Mouse (Mus musculus) urinary bladder, postnatal 10 days (tissue): ENCODE data around the gene Prim2.

ENCODE experiments used
- DNase-seq: peaks from one replicate; pipeline ENCODE4 v3.0.0; 2022; ENCODE audit warnings: low spot score

Gene Prim2

DNA sequence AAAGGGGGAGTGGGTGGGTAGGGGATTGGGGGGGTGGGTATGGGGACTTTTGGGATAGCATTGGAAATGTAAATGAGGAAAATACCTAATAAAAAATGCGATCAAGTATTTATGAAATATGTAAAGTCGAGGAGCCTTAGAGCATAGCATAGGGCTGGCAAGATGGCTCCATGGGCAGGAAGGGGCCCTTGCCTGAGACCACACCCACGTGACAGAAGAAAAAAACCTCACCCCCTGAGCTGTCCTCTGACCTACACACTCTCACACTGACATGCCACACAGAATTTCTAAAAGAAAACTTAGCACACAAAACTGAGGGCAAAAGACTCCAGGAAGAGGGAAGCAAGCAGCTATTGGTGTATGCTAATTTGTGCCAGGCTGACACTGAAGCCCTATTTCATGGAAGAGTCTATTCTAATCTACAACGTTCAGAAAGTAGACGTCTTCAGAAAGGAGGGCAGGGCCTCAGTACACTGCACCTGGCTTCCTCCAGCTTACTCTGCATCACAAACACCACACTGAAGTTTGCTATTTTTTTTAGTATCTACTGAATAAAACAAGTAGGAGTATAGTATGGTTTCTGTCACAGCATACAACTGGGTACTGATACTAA lies 65.4 kb downstream of the Prim2 start:
- DNase-seq, result no peak

DNA sequence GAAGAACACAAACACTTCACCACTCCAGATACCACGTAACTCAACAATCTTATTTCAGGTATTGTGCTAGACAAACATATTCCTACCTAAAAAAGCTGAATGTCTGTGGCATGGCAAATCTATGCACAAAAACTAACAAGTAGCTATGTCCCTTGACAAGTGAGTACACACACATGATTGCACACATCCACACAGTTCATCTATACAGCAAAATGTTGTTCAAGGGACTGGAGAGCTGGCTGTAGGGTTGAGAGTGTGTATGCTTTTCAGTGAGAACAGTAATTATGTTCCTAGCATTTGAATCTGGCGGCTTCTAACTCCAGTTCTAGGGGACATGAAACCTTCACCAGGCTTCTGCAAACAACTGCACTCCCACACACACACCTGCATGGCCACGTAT lies 69.9 kb downstream of the Prim2 start:
- no peak for DNase-seq

DNA sequence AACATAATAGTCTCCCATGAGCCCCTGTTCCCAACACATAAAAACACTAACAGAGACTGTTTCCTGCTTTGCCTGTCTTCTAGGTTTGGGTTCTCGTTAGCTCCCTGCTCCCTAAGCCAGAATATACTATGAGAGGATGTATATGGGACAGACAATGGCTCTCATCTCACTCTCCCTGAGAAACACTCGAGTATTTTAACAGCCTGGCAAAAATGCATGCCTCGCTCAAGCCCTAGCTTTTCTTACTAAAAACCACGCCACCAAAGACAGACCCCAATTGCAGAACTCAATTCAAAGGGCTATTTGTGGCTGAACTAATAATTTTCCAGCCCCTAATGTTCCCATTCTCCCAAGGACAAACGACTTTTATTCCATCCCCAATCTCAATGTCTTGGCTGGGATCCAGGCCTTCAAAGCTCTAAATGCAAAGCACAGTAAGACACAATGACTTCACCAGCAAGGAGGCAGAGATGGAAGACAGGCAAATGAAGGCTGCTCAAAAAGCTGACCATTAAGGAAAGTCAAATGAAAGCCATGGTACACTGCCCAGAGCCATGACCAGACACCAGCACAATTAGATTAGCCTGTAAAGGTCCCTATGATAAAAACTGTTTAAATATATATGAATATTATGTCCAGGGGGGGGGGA lies 70.5 kb downstream of the Prim2 start:
- DNase-seq, result no peak

DNA sequence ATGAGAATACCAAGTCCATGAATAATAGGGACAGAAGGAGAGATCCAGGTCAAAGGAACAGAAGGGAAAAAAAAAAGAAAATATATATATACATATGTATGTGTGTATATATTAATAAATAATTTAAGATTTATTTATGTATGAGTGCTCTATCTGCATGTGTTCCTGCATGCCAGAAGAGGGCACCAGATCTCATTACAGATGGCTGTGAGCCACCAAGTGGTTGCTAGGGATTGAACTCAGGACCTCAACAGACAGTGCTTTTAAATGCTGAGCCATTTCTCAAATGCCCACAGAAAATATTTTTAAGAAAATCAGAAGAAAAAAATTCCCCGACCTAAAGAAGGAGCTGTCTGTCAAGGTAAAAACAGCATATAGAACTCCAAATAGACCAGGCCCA lies 72.6 kb downstream of the Prim2 start:
- no peak for DNase-seq

DNA sequence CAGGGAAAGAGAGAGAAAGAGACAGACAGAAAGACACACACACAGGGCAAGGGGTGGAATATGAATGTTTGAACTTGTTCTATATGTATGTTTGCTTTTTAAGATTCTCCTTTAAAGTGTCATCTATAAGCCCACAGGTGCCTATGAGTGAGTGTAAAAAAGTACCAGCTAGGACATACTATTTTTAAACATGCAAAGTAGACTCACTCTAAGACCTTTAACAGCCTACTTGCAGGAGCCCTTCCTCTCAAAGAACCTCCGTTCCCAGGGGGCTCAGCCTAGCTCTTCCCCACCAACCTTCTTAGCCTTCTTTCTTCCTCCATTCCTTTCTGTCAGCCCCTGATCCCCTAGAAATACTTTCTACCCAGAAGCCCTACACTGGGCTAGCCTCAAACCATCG lies 73.7 kb downstream of the Prim2 start:
- no peak for DNase-seq

DNA sequence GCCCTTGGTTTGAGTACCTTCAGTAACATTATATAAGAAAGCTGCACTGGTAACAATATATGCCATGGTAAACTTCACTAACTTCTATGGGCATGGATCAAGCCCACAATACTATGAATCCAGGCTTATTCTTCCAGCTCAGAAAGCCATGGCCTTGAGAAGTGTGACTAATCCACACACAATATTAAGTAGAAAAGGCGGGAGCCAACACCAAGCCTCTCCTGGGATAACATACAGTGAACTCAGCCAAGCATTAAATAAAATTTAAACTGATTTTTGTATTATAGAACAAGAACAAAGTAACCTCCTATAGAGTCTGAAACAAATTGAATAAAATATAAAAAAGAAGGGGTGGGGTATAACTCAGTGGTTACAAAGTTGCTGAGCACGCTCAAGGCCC lies 74.6 kb downstream of the Prim2 start:
- no peak for DNase-seq

DNA sequence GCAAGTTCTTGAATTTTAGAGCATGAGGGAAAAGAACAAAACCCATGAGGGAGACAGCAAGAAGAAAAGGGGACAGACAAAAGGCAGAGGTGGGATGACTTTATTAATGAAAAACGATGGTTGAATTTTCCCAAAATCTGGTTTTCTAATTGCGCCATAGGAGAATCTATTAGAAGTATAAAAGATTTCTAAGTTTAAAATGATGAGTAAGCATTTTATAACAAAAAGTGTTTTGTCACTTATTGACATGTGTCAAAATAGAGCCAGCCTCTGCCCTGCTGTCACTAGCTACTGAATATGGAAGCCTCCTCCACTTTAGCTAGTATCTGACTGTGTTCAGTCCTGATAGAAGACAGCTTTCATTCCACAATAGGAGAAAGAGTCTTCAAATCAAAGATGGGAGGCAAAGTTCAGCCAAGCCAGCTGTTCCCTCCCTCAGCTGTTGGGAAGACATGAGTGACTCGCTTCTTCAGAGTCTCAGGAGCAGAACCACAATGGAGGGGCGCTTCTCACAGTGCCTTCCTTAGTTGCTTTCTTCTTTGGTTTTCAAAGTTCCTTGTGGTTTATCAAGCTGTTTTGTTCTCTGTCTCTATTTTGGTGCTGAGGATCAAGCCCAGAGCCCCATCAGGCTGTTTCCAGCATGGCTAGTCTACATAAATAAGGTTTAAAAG lies 75.7 kb downstream of the Prim2 start:
- DNase-seq, result no peak

DNA sequence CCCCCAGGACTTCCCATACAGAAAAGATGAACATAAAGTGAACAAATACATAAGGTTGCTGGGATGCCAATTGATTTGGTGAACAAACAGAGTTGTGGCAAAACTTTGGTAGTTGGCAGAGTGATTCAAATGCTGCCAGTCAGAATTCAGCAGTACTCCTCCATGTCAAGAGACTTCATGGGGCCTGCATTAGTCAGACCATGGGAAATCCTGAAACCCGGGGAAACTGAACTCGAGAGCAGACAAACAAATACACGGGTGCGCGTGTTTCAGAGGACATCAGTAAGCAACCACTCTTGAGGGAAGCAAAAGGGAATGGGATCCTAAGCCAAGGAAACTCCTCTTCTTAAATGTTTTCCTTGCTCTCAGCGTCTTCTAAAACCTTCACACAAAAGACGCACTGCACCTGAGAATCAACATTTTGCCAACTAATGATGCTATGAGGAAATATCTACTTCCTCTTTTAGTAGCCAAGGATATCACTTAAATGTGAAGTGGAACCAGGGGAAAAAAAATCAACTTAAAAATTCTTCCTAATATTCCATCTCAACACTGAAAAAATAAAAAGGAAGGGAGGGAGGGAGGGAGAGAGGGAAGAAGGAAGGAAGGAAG lies 77.5 kb downstream of the Prim2 start:
- DNase-seq, result no peak

DNA sequence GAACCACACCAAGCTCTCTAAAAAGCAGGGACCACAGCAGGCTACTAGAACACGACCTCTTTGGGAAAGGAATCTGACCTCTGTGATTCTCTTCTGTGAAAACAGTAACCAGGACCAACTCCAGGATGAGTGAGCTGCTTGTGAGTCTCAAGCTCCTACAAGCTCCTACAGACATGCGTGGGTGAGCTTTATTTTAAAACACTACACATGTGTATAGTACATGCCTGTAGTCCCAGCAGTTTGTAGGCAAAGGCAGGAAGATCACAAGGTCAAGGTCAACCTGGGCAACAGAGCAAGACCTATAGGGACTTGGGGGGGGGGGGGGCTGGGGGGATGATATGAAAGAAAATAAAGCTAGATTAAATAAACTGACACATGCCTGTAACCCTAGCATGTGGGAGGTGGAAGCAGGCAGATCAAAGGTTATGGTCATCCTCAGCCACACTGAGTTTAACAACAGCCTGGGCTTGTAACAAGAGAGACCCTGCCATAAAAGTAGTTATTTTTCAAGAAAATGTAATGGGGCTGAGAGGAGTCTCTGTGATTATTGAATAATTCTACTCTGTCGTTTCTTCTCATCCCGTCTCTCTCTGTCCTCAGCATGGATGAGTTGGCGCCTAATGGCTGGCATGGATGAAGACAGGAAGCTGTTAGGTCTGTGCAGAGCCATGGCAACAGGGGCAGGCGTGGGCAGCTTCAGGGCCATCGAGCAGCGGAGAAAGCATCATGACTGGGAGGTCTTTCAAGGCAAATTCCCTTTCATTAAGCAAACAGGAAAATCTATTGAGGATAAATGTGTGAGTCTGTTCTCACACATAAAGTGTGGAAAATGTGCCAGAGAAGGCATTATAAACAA lies 78.8 kb downstream of the Prim2 start:
- no peak for DNase-seq

DNA sequence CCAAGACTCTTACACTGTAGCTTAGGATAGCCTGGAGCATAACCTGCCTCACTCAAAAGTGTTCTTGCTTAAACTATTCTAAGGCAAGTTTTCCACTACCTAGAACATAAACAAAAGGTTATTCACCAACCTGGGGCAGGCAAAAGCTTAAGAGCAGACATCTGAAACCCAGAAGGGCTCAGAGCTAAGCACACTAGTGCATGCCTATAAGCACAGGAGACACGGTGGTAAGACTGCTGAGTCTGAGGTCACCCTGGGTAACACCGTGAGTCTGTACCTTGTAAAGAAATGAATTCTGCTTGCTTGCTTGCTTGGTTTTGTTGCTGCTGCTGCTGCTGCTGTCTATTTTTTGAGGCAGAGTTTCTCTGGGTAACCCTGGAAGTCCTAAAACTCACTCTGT lies 80.1 kb downstream of the Prim2 start:
- no peak for DNase-seq

DNA sequence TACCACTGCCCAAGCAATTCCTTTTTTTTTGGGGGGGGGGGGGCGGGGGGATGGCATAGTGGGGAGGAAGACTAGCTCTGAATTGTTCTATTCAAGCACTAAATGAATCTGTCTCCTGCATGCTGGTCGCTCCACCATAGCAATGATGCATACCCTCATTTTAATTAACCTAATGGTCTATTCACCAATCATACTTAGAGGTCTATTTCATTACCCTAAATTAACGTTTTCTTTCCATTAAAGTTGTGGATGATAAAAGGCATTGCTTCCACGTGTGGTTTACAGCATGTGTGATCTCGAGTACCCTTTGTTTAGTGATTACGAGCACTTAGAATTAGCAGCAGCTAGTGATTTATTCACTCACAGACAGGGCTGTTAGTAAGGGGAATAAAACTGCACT lies 81.0 kb downstream of the Prim2 start:
- DNase-seq, result no peak

DNA sequence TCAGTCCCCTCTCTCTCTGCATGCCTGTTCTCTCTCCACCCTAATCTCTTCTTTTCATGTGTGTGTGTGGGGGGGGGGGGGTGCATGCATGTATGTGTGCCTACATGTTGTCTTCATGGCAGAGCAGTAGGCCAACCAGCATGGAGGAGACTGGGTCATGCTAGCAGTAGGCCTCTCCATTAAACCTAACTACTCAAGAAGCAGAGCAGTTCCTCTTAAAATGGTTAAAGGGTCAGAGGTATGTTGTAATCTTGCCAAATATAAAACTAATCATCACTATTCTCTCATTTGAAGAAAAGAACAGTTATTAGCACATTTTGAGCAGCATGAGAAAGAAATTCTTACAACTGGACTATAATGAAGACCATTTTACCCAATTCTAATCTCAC lies 85.0 kb downstream of the Prim2 start:
- no peak for DNase-seq

DNA sequence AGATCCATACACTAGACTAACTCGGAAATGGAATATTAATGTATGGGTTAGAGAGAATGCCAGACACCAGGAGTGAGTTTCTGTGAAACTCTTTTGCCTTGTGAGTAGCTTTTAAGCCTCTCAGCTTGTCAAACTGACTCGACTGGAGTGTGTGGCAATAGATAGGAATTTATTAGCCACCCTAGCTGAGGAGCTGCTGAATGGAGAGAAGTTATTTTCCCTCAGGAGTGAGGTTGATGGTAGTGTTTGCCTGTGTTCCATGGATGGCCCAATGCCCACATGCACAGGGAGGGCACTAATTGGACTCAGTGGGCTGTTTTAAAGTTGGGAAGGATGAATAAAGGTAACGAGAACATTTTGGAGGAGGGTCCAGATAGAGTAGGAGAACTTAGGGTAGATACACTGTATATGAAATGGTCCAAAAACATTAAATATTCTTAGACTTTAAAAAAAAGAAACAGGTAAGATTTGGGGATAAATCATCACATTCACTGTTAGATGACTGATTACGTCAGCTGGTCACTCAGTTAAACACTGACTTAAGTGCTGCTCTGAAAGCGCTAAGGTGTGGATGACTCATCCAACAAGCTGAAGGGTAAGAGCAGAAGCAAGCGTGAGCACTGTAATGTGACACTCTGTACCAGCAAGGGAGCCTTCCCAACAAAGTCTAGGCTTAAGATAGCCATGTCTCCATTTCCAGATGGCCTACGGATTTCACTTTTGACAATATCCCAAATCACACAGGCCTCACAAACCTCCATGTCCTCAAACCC lies 85.6 kb downstream of the Prim2 start:
- no peak for DNase-seq

DNA sequence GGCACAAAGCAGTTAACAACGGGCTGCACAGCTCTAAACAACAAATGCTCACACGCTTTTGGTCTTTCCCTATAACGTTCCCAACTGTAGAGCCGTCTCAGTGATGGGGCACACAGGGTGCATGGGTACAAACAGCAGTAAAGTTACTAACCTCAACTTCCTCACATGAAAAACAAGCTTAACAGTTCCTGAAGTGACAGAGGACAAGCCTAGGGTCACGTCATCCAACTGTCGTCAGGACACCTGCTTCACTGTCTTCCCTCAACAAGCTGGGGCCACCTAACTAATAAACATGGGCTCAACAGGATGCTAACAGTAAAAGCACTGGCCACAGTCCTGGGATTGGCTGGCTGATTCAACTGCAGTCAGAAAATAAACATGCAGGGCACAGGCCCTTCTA lies 91.0 kb downstream of the Prim2 start:
- DNase-seq, result no peak

DNA sequence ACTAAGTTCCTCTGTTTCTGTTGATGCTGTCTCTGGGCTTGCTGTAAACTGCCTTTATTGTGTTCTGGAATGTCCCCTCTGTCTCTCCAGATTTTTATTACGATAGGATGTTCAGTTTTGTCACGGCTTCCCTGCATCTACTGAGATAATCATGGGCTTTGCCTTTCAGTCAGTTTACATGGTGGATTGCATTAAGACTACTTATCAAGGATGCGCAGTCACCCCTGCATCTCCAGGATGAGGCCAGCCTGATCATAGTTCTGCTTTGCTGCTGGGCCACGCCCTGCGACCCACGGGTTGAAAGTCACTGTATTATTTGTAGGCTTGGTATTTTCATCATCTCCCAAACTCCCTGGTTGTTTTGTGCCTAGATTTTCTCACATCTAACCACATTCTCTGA lies 95.1 kb downstream of the Prim2 start:
- DNase-seq, result no peak

DNA sequence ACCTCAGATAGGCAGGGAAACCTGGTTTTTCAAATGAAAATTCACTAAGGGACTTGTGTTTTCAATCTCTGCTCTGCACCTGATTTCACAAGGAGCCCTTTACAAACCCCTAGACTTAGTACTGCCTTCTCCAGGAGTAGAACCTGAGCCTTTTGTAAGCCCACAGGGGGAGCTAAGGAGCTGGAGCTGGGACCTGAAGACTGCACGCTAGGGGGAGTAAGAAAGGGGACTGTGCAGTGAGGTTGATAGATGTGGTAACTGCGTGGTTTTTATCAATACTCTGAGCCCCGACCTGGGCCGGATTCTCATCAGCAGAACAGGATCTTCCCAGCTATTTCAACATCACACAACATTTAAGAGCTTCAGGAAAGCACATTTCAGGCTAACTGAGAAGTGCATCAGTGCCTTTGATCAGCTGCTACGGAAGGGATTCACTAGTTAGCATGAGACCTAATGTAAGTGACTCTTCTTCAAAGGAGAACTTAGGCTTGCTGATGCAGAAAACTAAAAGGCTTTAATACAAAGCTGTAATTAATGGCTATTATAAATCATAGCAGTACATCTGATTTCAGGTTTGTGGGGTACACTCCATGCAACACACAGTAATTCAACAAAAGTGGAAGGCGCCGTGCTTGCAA lies 103.7 kb downstream of the Prim2 start:
- no peak for DNase-seq

DNA sequence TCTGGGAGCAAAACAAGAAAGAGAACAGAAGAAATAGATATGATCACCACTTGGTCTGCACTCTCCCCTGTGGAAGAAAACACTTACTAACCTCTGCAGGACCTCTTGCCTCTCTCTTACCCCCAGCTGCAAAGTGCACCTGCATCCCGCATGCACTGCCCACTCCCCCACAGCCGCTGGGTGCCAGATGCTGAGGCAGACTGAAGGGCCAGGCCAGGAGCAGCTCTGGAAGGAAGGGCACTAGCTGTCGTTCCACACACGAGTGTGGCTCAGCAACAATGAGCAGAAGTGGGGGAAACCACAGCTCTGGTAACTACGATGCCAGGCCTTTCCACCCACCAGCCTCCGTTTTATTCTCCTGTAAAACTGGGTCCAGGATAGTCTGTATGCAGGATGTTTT lies 105.6 kb downstream of the Prim2 start:
- DNase-seq, result no peak

DNA sequence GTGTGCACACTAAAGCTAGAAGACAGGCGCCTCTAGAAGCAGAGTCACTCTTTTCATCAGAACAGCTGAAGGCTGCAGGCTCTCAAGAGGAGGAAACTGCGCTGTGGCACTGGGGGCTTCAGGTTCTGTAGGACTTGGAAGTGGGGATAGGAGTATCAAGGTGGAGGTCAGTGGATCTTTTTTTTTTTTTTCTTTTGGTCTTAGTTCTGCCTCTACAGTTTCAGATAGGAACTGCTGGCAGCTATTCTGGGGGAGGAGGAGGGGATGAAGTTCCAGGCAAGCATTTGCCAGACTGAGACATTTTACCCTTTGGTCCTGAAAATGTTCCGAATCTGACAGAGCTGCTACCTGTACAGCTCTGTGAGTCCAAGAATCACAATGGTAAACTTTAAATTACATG lies 106.0 kb downstream of the Prim2 start:
- DNase-seq, result no peak

DNA sequence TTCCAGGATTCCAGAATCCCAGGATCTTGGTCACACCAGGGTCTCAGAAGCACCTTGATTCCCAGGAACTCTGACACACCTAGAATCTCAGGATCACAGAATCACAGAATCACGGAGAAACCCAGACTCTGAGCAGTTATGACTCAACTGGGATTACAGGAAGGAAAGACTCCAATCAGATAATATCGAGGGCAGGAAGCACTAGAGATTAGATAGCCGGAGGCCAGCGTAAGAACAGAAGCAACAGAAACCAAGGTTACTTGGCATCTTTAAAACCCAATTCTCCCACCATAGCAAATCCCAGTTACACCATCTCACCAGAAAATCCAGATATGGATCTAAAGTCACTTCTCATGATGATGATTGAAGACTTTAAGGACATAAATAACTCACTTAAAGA lies 113.0 kb downstream of the Prim2 start:
- DNase-seq, result no peak

DNA sequence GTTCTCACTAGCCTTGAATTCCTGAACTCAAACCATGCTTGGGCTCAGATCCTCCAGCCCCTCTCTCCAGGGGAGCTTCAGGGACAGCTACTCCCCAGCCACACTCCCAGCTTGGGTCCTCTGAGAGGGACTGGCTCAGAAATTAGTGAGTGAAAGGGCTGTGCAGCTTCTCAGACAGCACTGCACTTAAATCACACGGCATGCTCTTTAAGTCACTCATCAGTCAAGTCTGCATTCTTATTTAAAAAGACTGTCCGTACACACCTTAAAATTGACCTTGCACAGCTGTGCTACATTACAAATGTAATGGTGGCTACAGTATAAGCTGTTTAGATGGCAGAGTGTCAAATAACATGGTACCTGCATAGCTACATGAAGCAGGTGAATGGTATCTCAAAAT lies 114.0 kb downstream of the Prim2 start:
- no peak for DNase-seq

DNA sequence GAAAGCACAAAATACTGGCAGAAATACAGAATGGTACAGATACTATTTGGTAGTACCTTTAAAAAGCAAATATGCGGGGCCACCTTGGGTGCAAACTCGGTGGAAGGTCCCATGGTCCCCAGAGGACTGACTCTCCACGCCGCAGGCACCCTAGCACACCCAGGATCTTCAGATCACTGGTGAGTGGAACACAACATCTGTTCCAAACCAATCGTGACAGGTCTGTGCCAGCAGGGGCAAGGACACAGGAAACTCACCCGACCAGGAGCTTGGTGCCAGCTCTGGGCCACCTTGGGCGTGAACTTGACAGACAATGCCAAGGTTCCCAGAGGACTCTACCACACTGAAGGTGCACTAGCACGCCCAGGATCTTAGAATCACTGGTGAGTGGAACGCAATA lies 118.2 kb downstream of the Prim2 start:
- no peak for DNase-seq
